Mouse (Mus musculus): ENCODE results near the gene Slc25a18. TPM values are rescaled to one million over a fixed set of nuclear protein-coding genes. Genes with fewer than 3 reads are reported as not detected.
"Not testable (repeated sequence)": the region's sequence is repeated elsewhere in the genome, so short reads cannot be mapped to it uniquely, and the experiment has no call there.

Slc25a18 gene
- polyA plus RNA-seq, 1 experiment = 139 TPM

GRCm38 (mm10) chr6:120790717-120791116 is 17.3 kb downstream of the Slc25a18 start:
- TF ChIP-seq POLR2A (IDR thresholded peaks at IDR 0.05; ENCODE audit: extremely low read depth, insufficient read depth, low read length) (no peak), CTCF (IDR thresholded peaks at IDR 0.05; ENCODE audit: extremely low read depth, insufficient read depth, low read length) (no peak)
- Histone ChIP-seq H3K4me1 (ENCODE audit: control insufficient read depth, insufficient read depth, low read length) (peaks cover 3% of the 10 kb centered on the region), H3K4me3 (ENCODE audit: insufficient read depth, low read length) (no peak overlapping the region), H3K27ac (ENCODE audit: insufficient read depth, low read length) (no peak overlapping the region)

- TF ChIP-seq POLR2A (IDR thresholded peaks at IDR 0.05; ENCODE audit: extremely low read depth, insufficient read depth, low read length) = no peak
- TF ChIP-seq CTCF (IDR thresholded peaks at IDR 0.05; ENCODE audit: extremely low read depth, insufficient read depth, low read length) = peak; percentile 32; the same call in 1 of the 2 replicates
Measured at GRCm38 (mm10) chr6:120792947-120793346, 19.6 kb downstream of the Slc25a18 start.

GRCm38 (mm10) chr6:120795422-120796086 is 22.2 kb downstream of the Slc25a18 start:
- Histone ChIP-seq H3K4me1 (ENCODE audit: control insufficient read depth, insufficient read depth, low read length) (peaks cover 11% of the 10 kb centered on the region), H3K27ac (ENCODE audit: insufficient read depth, low read length) (no peak overlapping the region), H3K4me3 (ENCODE audit: insufficient read depth, low read length) (no peak overlapping the region)
- TF ChIP-seq CTCF (IDR thresholded peaks at IDR 0.05; ENCODE audit: extremely low read depth, insufficient read depth, low read length) = no peak
- no peak for TF ChIP-seq POLR2A (IDR thresholded peaks at IDR 0.05; ENCODE audit: extremely low read depth, insufficient read depth, low read length)

More at GRCm38 (mm10) chr6:120792947-120793346, 19.6 kb downstream of the Slc25a18 start:
- H3K4me3 ChIP-seq (ENCODE audit: insufficient read depth, low read length) = no peak overlapping the region
- H3K27ac ChIP-seq (ENCODE audit: insufficient read depth, low read length) = no peak overlapping the region
- peaks cover 9% of the 10 kb centered on the region for H3K4me1 ChIP-seq (ENCODE audit: control insufficient read depth, insufficient read depth, low read length)

GRCm38 (mm10) chr6:120796111-120796510 is 22.7 kb downstream of the Slc25a18 start:
- H3K4me3 ChIP-seq (ENCODE audit: insufficient read depth, low read length) = no peak overlapping the region
- H3K27ac ChIP-seq (ENCODE audit: insufficient read depth, low read length) = 0 out of 2 replicates have a peak overlapping the region, but pooled peaks have one; percentile 39
- no peak for TF ChIP-seq POLR2A (IDR thresholded peaks at IDR 0.05; ENCODE audit: extremely low read depth, insufficient read depth, low read length)
- TF ChIP-seq CTCF (IDR thresholded peaks at IDR 0.05; ENCODE audit: extremely low read depth, insufficient read depth, low read length) = no peak
- H3K4me1 ChIP-seq (ENCODE audit: control insufficient read depth, insufficient read depth, low read length) = peaks cover 11% of the 10 kb centered on the region

- H3K27ac ChIP-seq (ENCODE audit: insufficient read depth, low read length) = no peak overlapping the region
- TF ChIP-seq CTCF (IDR thresholded peaks at IDR 0.05; ENCODE audit: extremely low read depth, insufficient read depth, low read length) (no peak), POLR2A (IDR thresholded peaks at IDR 0.05; ENCODE audit: extremely low read depth, insufficient read depth, low read length) (no peak)
Measured at GRCm38 (mm10) chr6:120798019-120798418, 24.6 kb downstream of the Slc25a18 start.

GRCm38 (mm10) chr6:120798905-120799304 is 25.5 kb downstream of the Slc25a18 start:
- H3K27ac ChIP-seq (ENCODE audit: insufficient read depth, low read length) = no peak overlapping the region

More at GRCm38 (mm10) chr6:120798019-120798418, 24.6 kb downstream of the Slc25a18 start:
- Histone ChIP-seq H3K4me3 (ENCODE audit: insufficient read depth, low read length) (no peak overlapping the region), H3K4me1 (ENCODE audit: control insufficient read depth, insufficient read depth, low read length) (peaks cover 13% of the 10 kb centered on the region)

GRCm38 (mm10) chr6:120799581-120800041 is 26.2 kb downstream of the Slc25a18 start:
- Histone ChIP-seq H3K4me1 (ENCODE audit: control insufficient read depth, insufficient read depth, low read length) (peaks cover 11% of the 10 kb centered on the region), H3K27ac (ENCODE audit: insufficient read depth, low read length) (no peak overlapping the region)

More at GRCm38 (mm10) chr6:120798905-120799304, 25.5 kb downstream of the Slc25a18 start:
- Histone ChIP-seq H3K4me3 (ENCODE audit: insufficient read depth, low read length) (no peak overlapping the region), H3K4me1 (ENCODE audit: control insufficient read depth, insufficient read depth, low read length) (peaks cover 11% of the 10 kb centered on the region)
- TF ChIP-seq POLR2A (IDR thresholded peaks at IDR 0.05; ENCODE audit: extremely low read depth, insufficient read depth, low read length) (no peak), CTCF (IDR thresholded peaks at IDR 0.05; ENCODE audit: extremely low read depth, insufficient read depth, low read length) (no peak)

GRCm38 (mm10) chr6:120806999-120807737 is 33.8 kb downstream of the Slc25a18 start:
- no peak for TF ChIP-seq CTCF (IDR thresholded peaks at IDR 0.05; ENCODE audit: extremely low read depth, insufficient read depth, low read length)
- TF ChIP-seq POLR2A (IDR thresholded peaks at IDR 0.05; ENCODE audit: extremely low read depth, insufficient read depth, low read length) = no peak

More at GRCm38 (mm10) chr6:120799581-120800041, 26.2 kb downstream of the Slc25a18 start:
- H3K4me3 ChIP-seq (ENCODE audit: insufficient read depth, low read length) = no peak overlapping the region
- TF ChIP-seq CTCF (IDR thresholded peaks at IDR 0.05; ENCODE audit: extremely low read depth, insufficient read depth, low read length) = no peak
- TF ChIP-seq POLR2A (IDR thresholded peaks at IDR 0.05; ENCODE audit: extremely low read depth, insufficient read depth, low read length) = no peak

GRCm38 (mm10) chr6:120807738-120808081 is 34.3 kb downstream of the Slc25a18 start:
- H3K4me1 ChIP-seq (ENCODE audit: control insufficient read depth, insufficient read depth, low read length) = no peaks in the 10 kb centered on the region
- H3K4me3 ChIP-seq (ENCODE audit: insufficient read depth, low read length) = no peak overlapping the region
- H3K27ac ChIP-seq (ENCODE audit: insufficient read depth, low read length) = no peak overlapping the region
- no peak for TF ChIP-seq CTCF (IDR thresholded peaks at IDR 0.05; ENCODE audit: extremely low read depth, insufficient read depth, low read length)
- TF ChIP-seq POLR2A (IDR thresholded peaks at IDR 0.05; ENCODE audit: extremely low read depth, insufficient read depth, low read length) = no peak

More at GRCm38 (mm10) chr6:120806999-120807737, 33.8 kb downstream of the Slc25a18 start:
- H3K4me3 ChIP-seq (ENCODE audit: insufficient read depth, low read length) = no peak overlapping the region
- H3K27ac ChIP-seq (ENCODE audit: insufficient read depth, low read length) = no peak overlapping the region
- no peaks in the 10 kb centered on the region for H3K4me1 ChIP-seq (ENCODE audit: control insufficient read depth, insufficient read depth, low read length)

GRCm38 (mm10) chr6:120811999-120812398 is 38.6 kb downstream of the Slc25a18 start:
- H3K27ac ChIP-seq (ENCODE audit: insufficient read depth, low read length); H3K4me1 ChIP-seq (ENCODE audit: control insufficient read depth, insufficient read depth, low read length); H3K4me3 ChIP-seq (ENCODE audit: insufficient read depth, low read length): not testable (repeated sequence)
